Mouse (Mus musculus) kidney, postnatal 14 days (tissue): ENCODE results near the gene Uchl4.
"Not testable (repeated sequence)": the region's sequence is repeated elsewhere in the genome, so short reads cannot be mapped to it uniquely, and the experiment has no call there.

Experiments
- DNase-seq: peaks from one replicate; pipeline ENCODE4 v3.0.0; 2022; ENCODE audit warnings: mixed read lengths

The Uchl4 gene

GRCm38 (mm10) chr9:64231674-64232073 lies 3.3 kb upstream of the Uchl4 start:
- DNase-seq: no peak

- peak; percentile 72 for DNase-seq
These were observed 2.6 kb upstream of the Uchl4 start for GRCm38 (mm10) chr9:64232257-64232957.

- peak; percentile 56 for DNase-seq
These were observed 1.3 kb upstream of the Uchl4 start for GRCm38 (mm10) chr9:64233656-64234055.

GRCm38 (mm10) chr9:64236056-64236455 lies 1.1 kb downstream of the Uchl4 start:
- DNase-seq: no peak

GRCm38 (mm10) chr9:64240116-64240515 lies 5.1 kb downstream of the Uchl4 start:
- DNase-seq: no peak

- peak; percentile 45 for DNase-seq
These were observed 5.7 kb downstream of the Uchl4 start for GRCm38 (mm10) chr9:64240681-64241080.

GRCm38 (mm10) chr9:64242381-64242831 lies 7.4 kb downstream of the Uchl4 start:
- DNase-seq: no peak

GRCm38 (mm10) chr9:64249371-64249770 lies 14.4 kb downstream of the Uchl4 start:
- no peak for DNase-seq

GRCm38 (mm10) chr9:64250111-64250730 lies 15.2 kb downstream of the Uchl4 start:
- no peak for DNase-seq

- peak; percentile 48 for DNase-seq
These were observed 17.6 kb downstream of the Uchl4 start for GRCm38 (mm10) chr9:64252591-64253020.

- DNase-seq: peak; percentile 100
These were observed 18.3 kb downstream of the Uchl4 start, which contains the start of gene Map2k1 for GRCm38 (mm10) chr9:64253021-64253904. Gene Map2k1 (minus strand): TSS chr9:64253631.

- no peak for DNase-seq
These were observed 20.4 kb downstream of the Uchl4 start for GRCm38 (mm10) chr9:64255422-64255821.

GRCm38 (mm10) chr9:64256204-64256603 lies 21.2 kb downstream of the Uchl4 start:
- no peak for DNase-seq

GRCm38 (mm10) chr9:64259906-64260305 lies 24.9 kb downstream of the Uchl4 start:
- DNase-seq: no peak

GRCm38 (mm10) chr9:64261023-64261422 lies 26.0 kb downstream of the Uchl4 start:
- no peak for DNase-seq

GRCm38 (mm10) chr9:64264813-64265212 lies 29.8 kb downstream of the Uchl4 start:
- DNase-seq: no peak

GRCm38 (mm10) chr9:64267231-64267630 lies 32.2 kb downstream of the Uchl4 start:
- DNase-seq: no peak

- DNase-seq: no peak
These were observed 33.2 kb downstream of the Uchl4 start for GRCm38 (mm10) chr9:64268196-64268595.

- not testable (repeated sequence) for DNase-seq
These were observed 33.8 kb downstream of the Uchl4 start for GRCm38 (mm10) chr9:64268836-64269235.

- DNase-seq: no peak
These were observed 36.2 kb downstream of the Uchl4 start for GRCm38 (mm10) chr9:64271249-64271648.

GRCm38 (mm10) chr9:64272611-64273010 lies 37.6 kb downstream of the Uchl4 start:
- DNase-seq: peak; percentile 67

GRCm38 (mm10) chr9:64273757-64274156 lies 38.8 kb downstream of the Uchl4 start:
- DNase-seq: no peak

GRCm38 (mm10) chr9:64274291-64274690 lies 39.3 kb downstream of the Uchl4 start:
- DNase-seq: no peak
